Mouse (Mus musculus) frontal cortex, postnatal 36 days (tissue): Measurements from ENCODE around the gene Glis2.

ENCODE experiments used
- DNase-seq, 2 experiments: peaks; one replicate each; pipeline ENCODE4 v3.0.0; 2022; ENCODE audit warnings: low spot score in 2 of 2

Gene Glis2

GRCm38 (mm10) chr16:4603453-4603837, 8.9 kb downstream of the Glis2 start:
- DNase-seq = no peak

- no peak for DNase-seq
Observed at GRCm38 (mm10) chr16:4604293-4604837, 9.9 kb downstream of the Glis2 start.

GRCm38 (mm10) chr16:4605514-4606131, 11.1 kb downstream of the Glis2 start:
- DNase-seq = no peak

GRCm38 (mm10) chr16:4606431-4607084, 12.0 kb downstream of the Glis2 start:
- DNase-seq = peak in 1 of 2 experiments; percentile 38

GRCm38 (mm10) chr16:4607818-4608531, 13.5 kb downstream of the Glis2 start:
- DNase-seq = peak; percentile 77 to 81

- DNase-seq = no peak
Observed at GRCm38 (mm10) chr16:4608532-4609059, 14.1 kb downstream of the Glis2 start.

- no peak for DNase-seq
Observed at GRCm38 (mm10) chr16:4611193-4611592, 16.7 kb downstream of the Glis2 start.

- DNase-seq = no peak
Observed at GRCm38 (mm10) chr16:4611676-4612075, 17.2 kb downstream of the Glis2 start.

GRCm38 (mm10) chr16:4613736-4614135, 19.2 kb downstream of the Glis2 start:
- no peak for DNase-seq

- DNase-seq = no peak
Observed at GRCm38 (mm10) chr16:4614639-4615038, 20.1 kb downstream of the Glis2 start.

- DNase-seq = no peak
Observed at GRCm38 (mm10) chr16:4615297-4615696, 20.8 kb downstream of the Glis2 start.

GRCm38 (mm10) chr16:4616829-4617228, 22.3 kb downstream of the Glis2 start:
- DNase-seq = no peak

- DNase-seq = no peak
Observed at GRCm38 (mm10) chr16:4624074-4624473, 29.6 kb downstream of the Glis2 start.

- DNase-seq = peak; percentile 88 to 94
Observed at GRCm38 (mm10) chr16:4624481-4625110, 30.1 kb downstream of the Glis2 start, which contains the start of gene Pam16. Gene Pam16, minus strand, starts transcription at chr16:4624988.

- no peak for DNase-seq
Observed at GRCm38 (mm10) chr16:4627105-4627504, 32.6 kb downstream of the Glis2 start.

- no peak for DNase-seq
Observed at GRCm38 (mm10) chr16:4628898-4629419, 34.4 kb downstream of the Glis2 start.

- DNase-seq = peak; percentile 68 to 73
Observed at GRCm38 (mm10) chr16:4629950-4630349, 35.4 kb downstream of the Glis2 start.

GRCm38 (mm10) chr16:4632050-4632449, 37.5 kb downstream of the Glis2 start:
- DNase-seq = no peak

GRCm38 (mm10) chr16:4633661-4634060, 39.1 kb downstream of the Glis2 start:
- no peak for DNase-seq

GRCm38 (mm10) chr16:4634681-4635080, 40.2 kb downstream of the Glis2 start:
- no peak for DNase-seq

GRCm38 (mm10) chr16:4635760-4636159, 41.2 kb downstream of the Glis2 start:
- DNase-seq = no peak
